Mouse (Mus musculus) lung, postnatal 4 days (tissue): ENCODE results near the gene Smg9.

Source experiments
- DNase-seq, 2 experiments: peaks; one replicate each; pipeline ENCODE4 v3.0.0; 2021

Smg9 gene

DNA sequence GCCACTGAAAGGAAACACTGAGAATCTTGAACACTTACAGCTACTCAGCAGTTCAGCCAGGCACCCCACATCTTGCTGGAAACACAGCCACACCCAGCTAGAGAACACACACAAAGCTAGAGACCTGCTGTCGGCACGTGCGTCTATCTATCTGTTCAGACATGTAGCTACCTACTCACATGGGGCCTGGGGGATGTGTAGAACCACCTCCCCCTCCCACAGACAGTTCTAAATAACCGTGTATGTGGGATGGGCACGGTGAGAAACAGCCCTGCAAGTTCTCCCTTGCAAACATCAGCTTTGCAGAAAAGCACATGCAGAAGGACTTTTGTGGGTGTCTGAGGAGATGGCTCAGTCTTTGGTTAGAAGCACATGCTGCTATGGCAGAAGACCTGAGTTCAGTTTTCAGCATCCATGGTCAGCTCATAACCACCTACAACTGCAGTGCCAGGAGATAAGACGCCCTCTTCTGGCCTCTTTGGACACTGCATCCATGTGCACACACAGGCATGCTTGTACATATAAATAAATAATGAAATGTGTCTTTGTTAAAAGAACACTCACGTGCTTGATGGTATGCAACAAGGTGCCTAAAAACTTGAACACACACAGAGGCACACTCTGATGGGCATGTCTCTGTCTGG, 47.4 kb downstream of the Smg9 start:
- DNase-seq, result peak in 1 of 2 experiments; percentile 14

DNA sequence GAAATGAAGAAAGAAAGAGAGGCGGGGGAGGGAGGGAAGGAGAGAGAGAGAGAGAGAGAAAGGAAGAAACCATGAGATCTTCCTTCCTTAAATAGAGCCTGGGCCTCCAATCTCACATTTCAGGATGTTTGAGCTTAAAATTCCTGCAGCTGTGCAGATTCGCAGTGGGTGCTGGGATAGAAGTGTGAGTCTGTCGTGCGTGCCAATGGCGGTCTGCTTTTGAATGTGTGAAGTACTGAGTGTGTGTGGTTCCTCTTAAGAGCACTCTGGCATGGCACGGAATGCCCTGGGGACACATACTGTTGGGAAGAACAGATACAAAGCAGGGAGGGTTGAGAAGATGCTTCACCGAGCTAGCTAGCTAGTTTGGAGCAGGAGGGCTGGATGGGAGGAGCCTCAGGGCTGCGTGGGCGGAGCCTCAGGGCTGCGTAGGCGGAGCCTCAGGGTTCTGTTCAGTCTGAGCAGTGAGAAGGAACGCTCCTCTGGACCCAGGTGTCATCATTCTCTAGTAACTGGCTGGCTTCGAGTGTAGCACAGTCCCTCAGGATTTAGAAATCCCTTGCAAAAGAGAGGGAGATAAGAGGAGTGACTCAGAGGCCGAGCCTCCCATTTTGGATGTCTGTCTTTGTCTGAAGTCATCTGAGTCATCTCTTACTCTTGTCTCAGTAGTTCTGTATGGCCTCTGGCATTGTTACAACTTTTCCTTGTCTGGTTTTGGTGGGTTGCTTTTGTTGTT, 49.5 kb downstream of the Smg9 start:
- no peak for DNase-seq

DNA sequence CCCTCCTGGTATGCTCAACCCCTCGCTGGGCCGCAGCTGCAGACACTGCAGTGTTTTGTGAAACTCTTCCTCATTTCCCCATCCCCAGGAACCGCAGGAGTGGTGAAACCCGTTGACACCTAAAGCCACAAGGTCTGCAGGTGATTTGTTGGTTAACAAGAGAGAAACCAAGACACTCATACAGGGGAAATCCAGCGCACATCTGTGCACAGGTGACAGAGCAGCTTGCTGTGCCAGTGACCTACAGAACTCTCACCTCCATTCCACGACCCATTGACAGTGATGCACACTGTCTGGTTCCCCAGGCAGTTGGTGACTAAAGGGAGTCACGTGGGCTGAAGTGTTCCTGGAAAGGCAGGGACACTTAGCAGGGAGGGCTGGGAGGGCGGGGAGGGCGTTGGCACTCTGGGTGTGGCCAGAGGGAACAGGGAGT, 51.2 kb downstream of the Smg9 start:
- DNase-seq, result peak; percentile 46

DNA sequence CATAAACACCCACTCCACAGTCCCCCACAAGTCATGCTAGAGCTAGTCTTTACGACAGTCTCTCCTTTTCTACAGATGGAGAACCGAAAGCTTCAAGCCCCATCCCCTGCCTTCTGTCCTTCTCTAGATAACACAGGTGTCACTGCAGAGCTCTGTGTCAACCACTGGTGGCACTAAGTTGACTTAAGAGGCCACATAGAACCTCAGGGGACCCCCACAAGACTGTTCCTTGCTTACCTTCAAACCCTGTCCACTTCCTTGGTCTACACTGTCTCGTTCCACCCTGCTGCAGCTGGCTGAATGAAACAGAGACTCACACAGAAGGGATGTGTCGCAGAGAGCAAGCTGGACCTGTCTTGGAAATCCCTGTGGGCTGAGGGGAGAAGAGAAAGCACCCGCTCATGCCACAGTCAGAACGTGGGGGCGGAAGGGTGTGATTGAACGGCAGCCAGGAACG, 52.5 kb downstream of the Smg9 start, which contains the start of gene Irgc1:
Gene Irgc1, minus strand, starts transcription at position 443 of the 457 bp plus-strand sequence.
- DNase-seq, result no peak

DNA sequence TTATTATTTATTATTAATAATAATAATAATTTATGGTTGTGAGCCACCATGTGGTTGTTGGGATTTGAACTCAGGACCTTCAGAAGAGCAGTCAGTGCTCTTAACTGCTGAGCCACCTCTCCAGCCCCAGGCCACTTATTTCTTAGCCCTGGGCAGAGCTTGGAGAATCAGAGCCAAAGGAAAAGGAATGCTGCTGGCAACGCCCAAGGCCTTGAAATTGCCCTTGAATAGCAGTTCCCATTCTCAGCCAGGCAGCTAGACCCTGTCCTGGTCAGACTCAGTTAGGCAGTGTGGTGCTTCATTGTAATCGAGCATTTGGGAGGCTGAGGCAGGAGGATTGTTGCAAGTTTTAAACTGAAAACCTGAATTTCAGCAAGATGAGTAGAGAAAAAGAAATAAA, 54.8 kb downstream of the Smg9 start:
- DNase-seq, result no peak

DNA sequence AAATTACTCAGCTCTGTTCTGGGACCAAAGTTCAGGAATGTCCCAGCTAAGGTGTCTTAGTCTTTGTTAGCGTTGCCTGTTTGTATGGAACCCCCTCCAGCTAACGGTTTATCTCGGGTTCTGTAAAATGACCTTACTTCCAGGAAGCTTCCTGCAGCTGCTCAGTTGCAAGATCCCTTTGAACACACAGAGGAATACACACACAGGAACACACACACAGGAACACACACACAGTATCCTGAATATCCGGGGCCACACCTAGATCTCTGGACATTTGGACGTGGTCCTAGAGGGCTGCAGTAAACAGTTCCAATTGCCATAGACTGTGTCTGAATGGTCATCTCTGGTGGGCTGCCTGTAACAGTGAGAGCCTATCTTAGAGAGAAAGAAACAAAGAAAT, 56.3 kb downstream of the Smg9 start:
- DNase-seq, result peak; percentile 38 to 58

DNA sequence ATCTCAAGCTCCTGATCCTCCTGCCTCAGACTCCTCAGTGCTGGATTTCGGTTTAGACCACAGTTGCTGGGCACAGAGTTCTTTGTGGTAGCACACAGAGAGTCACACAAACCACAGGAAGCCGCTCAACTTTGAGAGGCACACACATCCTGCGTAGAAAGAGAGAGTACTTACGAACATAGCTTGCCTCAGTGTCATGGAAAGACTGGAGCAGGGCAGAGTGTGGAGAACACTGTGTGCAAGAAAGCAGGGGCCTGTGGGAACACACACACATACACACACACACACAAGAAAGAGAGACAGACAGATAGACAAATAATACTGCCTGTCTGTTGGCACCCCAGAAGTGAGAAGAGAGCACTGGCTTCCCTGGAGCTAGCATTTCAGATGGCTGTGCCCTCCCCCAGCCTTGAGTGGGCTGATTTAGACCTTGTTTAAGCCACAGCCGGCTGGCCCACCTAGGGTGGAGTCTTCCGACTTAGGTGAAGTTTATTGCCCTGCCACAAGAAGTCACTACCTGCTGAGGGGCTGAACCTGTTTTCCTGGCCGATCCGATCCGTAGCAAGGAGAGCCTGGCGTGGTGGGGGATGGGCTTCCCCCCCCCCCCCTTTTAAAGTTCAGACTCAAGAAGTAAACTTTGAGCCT, 58.4 kb downstream of the Smg9 start:
- DNase-seq, result peak in 1 of 2 experiments; percentile 27

DNA sequence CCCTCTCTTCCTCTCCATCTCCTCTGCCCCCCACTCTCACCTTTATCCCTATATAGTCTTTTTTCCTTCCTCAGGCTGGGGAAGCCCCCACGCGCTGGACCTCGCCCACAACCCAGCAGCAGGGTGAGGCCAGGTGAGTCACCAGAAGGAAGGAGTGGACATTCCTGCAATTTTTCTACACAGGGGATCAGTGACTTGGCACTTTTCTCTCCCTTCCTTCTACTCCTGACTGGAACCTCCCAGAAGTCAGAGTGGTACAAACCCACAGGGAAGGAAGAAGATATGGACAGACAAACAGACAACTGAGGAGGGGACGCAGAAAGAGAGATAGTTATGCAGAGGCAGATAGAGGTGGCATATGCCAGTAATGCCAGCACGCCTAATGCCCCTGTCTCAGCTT, 60.0 kb downstream of the Smg9 start:
- DNase-seq, result peak in 1 of 2 experiments; percentile 45

DNA sequence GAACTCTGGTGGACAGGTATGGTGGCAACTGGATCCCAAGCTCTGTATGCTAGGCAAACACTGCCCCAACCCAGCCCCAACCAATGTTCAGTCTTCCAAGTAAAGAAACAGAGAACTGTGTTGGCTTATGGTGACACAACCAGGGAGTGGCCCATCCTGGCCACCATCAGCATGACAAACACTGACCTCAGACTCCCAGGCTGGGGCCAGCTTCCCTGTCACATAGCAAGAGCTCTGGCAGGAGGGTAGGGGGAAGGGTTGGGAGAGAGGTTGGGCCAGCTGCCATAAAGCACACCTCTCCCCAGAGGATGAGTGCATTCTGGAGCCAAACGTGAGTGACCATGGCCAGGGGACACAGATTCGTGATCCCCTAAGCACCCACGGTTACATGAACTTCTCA, 60.4 kb downstream of the Smg9 start:
- peak; percentile 79 to 83 for DNase-seq

DNA sequence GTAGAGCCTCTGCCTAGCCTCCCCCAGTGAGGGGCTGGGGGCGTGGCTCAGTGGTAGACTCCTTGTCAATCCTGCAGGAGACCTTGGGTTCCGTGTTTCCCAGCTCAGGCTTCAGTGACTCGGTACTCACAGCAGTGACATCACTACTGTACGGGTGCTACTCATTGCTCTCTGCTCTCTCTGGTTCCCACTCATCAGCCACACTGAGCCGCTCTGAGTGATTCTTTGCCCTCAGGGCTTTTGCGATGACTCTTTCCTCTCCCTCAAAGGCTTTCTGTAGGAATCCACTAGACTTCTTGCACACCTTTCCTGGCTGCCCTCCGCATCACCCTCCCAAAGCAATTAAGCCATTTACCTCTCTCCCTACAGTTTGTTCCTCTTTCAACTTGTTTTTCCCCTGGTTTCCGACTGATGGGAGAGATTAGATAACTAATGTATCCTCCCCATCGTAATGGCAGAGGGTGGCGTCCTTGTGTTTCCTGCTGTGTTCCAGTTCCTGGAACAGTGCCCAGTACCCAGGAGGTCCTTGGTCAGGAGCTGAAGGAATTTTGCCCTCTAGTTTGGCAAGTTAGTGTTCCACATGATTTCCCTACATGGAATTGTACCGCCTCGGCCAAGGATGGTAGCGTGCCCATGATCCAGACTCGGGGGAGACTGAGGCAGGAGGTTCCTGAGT, 62.1 kb downstream of the Smg9 start:
- DNase-seq, result peak; percentile 70 to 71

DNA sequence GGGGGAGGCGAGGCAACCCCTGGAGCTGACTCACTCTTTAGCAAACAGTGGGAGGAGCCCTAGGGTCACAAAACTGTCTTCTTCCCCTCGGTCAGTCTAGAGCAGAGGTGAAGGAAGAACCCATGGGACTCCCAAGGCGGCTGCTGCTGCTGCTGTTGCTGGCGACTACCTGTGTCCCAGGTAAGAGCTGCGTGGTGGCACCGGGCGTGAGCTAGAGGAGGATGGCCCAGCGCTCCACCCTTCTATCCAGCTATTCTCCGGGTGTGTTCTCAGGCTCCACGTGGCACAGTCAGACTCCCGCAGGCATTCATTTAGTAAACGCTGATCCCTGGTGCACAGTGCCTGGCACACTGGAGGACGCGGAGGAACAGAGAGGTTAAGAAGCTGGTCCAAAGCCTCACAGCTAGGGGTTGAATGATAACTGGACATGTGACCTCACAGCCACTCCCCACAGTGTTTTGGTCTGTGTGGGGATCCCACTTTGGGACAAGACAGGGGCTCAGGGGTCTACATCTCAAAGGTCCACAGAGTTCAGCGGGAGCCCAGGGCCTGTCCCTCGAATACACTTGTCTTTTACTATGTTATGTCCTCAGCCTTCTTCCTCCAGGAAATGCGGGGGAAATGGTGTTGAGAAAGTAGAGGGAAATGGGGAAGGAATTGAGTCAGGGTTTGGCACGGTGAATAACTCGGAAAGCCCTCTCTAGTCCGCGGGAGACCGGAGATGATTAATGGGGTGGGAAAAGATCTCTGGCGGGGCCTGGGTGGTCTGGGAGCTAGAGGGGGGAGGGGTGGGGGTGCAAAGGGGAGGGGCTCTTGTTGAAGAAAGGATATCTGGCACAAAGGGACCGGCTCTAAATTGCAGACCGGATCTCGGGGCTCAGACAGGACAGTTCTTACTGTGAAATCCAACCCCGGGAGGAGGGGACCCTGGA, 63.2 kb downstream of the Smg9 start, which contains the start of gene Plaur:
Gene Plaur, plus strand, starts transcription at position 97 of the 932 bp plus-strand sequence.
- peak; percentile 72 to 75 for DNase-seq

DNA sequence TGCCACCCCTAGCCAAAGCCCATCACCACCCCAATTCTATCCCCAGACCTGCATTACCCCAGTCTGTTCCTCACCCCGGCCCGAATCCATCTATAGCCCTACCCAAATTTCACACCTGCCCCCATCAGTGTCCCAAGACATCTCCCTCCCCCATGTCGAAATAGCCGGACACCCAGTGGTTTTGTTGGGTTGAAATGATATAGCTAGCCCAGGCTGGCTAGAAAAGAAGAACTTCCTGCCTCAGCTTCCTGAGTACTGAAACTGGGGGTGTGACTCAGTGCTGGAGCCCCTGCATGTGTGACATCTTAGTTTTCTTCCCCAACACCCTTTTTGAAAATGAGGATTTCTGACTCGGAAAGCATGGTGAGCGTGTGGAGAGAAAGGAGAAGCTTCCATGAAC, 67.4 kb downstream of the Smg9 start:
- no peak for DNase-seq

DNA sequence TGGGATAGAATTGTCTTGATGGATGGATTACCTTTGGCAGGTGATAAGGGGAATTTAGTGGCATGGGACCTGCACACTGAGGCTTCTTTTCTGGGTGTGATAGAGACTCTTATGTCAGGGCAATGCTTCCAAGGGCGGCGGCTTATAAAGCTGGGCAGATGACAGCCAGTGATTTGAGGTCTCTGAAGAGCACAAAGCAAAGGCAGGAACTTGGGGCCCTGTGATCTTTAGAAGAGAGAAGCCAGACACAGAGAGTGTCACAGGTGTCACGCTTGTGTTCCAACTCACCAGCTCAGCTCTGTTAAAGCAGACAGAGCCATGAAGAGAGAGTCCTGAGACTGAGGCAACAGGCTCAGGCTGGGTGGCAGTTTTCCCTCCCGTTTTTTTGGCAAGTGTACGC, 68.5 kb downstream of the Smg9 start:
- no peak for DNase-seq

DNA sequence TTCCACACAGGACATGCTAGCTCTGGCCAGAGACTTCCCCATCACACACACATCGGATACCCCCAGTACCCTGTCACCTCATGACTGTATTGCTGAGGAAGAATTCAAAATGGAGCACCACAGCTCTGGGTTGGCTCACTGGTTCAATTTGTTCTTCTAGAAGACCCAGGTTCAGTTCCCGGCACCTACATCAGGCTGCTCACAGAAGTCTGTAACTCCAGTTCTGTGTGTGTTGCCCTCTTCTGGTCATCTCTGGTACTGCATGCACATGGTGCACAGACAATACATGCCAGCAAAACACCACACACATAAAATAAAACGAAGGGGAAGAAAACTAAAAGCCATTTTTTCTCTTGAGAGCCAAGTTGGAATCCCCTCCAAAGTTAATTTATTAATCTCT, 69.7 kb downstream of the Smg9 start:
- peak in 1 of 2 experiments; percentile 43 for DNase-seq

DNA sequence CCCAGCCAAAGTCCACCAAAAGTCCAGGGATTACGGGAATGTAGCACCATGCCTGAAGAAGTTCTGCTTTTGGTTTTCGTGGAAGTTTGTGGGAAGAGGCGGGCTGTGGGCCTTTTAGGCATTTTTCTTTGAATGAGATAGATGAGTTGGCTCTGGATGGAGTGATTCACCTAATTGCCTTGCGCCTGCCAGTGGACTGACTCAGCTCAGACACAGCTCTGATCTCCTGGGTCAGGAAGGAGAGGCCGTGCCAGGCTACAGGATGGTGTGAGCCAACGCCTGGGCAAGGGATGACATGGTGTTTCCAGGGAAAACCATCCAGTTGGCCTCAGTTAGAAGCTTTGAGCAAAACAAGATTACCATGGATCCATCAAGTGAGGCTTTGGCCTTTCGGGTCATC, 70.9 kb downstream of the Smg9 start:
- no peak for DNase-seq
